Mouse (Mus musculus): ENCODE results near the gene Cd300c. TPM values are rescaled to one million over a fixed set of nuclear protein-coding genes. Genes with fewer than 3 reads are reported as not detected.

The Cd300c gene
- polyA plus RNA-seq, 1 experiment from 2014 or later = 0.16 TPM

Other genes starting within 250 kb of the Cd300c start
- gene Dnaic2, start 241.7 kb downstream of the Cd300c start, polyA plus RNA-seq (2015; fragmentation: Nextera tagmentation; extraction: Ambion mirVana) = 0.06 TPM in 1 of 2 replicates, not detected in the other
- 0.07 and 0.12 TPM in 2 replicates for gene Kif19a, start 203.8 kb downstream of the Cd300c start, polyA plus RNA-seq (2015; fragmentation: Nextera tagmentation; extraction: Ambion mirVana)
- 0.07 and 0.13 TPM in 2 replicates for gene Btbd17, start 173.2 kb downstream of the Cd300c start, polyA plus RNA-seq (2015; fragmentation: Nextera tagmentation; extraction: Ambion mirVana)
- not detected in 2 replicates for gene Gpr142, start 170.2 kb downstream of the Cd300c start, polyA plus RNA-seq (2015; fragmentation: Nextera tagmentation; extraction: Ambion mirVana)
- gene Gprc5c, start 118.0 kb downstream of the Cd300c start, polyA plus RNA-seq (2015; fragmentation: Nextera tagmentation; extraction: Ambion mirVana) = 11.3 and 12.8 TPM in 2 replicates
- 4.0 and 5.5 TPM in 2 replicates for gene Cd300a, start 79.1 kb downstream of the Cd300c start, polyA plus RNA-seq (2015; fragmentation: Nextera tagmentation; extraction: Ambion mirVana)
- 0.50 and 0.72 TPM in 2 replicates for gene Cd300lb, start 34.8 kb downstream of the Cd300c start, polyA plus RNA-seq (2015; fragmentation: Nextera tagmentation; extraction: Ambion mirVana)
- 0.48 and 0.59 TPM in 2 replicates for gene Cd300ld, start 20.8 kb upstream of the Cd300c start, polyA plus RNA-seq (2015; fragmentation: Nextera tagmentation; extraction: Ambion mirVana)
- gene Cd300c2, start 32.7 kb upstream of the Cd300c start, polyA plus RNA-seq (2015; fragmentation: Nextera tagmentation; extraction: Ambion mirVana) = 4.2 and 4.9 TPM in 2 replicates
- gene Cd300ld2, start 47.0 kb upstream of the Cd300c start, polyA plus RNA-seq (2015; fragmentation: Nextera tagmentation; extraction: Ambion mirVana) = not detected in 2 replicates
- not detected in 2 replicates for gene Cd300ld4, start 57.9 kb upstream of the Cd300c start, polyA plus RNA-seq (2015; fragmentation: Nextera tagmentation; extraction: Ambion mirVana)
- not detected in 2 replicates for gene Cd300ld5, start 68.6 kb upstream of the Cd300c start, polyA plus RNA-seq (2015; fragmentation: Nextera tagmentation; extraction: Ambion mirVana)
- gene Cd300ld3, start 79.3 kb upstream of the Cd300c start, polyA plus RNA-seq (2015; fragmentation: Nextera tagmentation; extraction: Ambion mirVana) = not detected in 2 replicates
- 0.68 and 0.82 TPM in 2 replicates for gene Cd300e, start 93.0 kb upstream of the Cd300c start, polyA plus RNA-seq (2015; fragmentation: Nextera tagmentation; extraction: Ambion mirVana)
- gene Rab37, start 122.3 kb upstream of the Cd300c start, polyA plus RNA-seq (2015; fragmentation: Nextera tagmentation; extraction: Ambion mirVana) = 3.3 and 3.6 TPM in 2 replicates
- 0.97 TPM in 2 replicates for gene Cd300lf, start 164.8 kb upstream of the Cd300c start, polyA plus RNA-seq (2015; fragmentation: Nextera tagmentation; extraction: Ambion mirVana)
- gene Slc9a3r1, start 194.2 kb upstream of the Cd300c start, polyA plus RNA-seq (2015; fragmentation: Nextera tagmentation; extraction: Ambion mirVana) = 59.8 and 69.9 TPM in 2 replicates
- 5.1 and 6.8 TPM in 2 replicates for gene Tmem104, start 218.3 kb upstream of the Cd300c start, polyA plus RNA-seq (2015; fragmentation: Nextera tagmentation; extraction: Ambion mirVana)
- 11.9 and 13.3 TPM in 2 replicates for gene Nat9, start 218.7 kb upstream of the Cd300c start, polyA plus RNA-seq (2015; fragmentation: Nextera tagmentation; extraction: Ambion mirVana)